Mouse (Mus musculus): ENCODE measurements around the gene Zbtb38.

The Zbtb38 gene

DNA sequence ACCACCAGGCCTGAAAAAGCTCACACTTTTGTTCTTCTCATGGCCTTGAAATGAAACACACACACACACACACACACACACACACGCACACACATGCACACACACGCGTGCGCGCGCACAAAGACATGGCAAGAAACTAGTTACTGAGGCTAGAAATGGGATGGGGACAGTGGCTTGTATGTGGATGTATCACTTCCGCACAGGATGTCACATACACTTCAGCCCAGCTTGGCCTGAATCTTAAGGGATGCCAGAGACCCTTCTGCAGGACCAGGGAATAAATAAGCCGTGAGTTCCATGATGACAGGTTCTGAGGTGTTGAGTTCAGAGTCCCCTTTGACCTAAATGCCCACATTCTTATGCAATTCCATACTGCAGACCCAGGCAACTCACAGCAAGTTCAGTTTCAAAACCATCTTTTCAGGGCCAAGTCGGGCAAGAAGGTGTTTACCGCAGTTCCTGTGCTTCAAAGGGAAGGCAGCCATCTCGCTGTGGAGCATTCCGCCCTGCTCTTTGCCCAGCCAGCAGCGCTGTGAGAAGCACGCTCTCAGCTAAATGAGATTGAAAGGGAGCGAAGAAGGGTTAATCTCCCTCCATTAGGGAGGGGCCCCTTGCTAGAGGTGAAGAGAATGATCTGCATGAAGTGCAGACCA, 11.8 kb downstream of the Zbtb38 start:
- H3K36me3 ChIP-seq (ENCODE audit: insufficient read depth, low read length): 0 out of 2 replicates have a peak, but pooled peaks cover 5% of the 10 kb centered on the region
- H3K9me3 ChIP-seq (ENCODE audit: low read length): no peaks in the 10 kb centered on the region
- peaks cover 29% of the 10 kb centered on the region for H3K4me1 ChIP-seq (replicated peaks; ENCODE audit: low read depth, low read length)
- H3K27me3 ChIP-seq (ENCODE audit: insufficient read depth, low read length): peaks cover 4% of the 10 kb centered on the region; the same call in 1 of the 2 replicates
- H3K4me3 ChIP-seq (replicated peaks; ENCODE audit: low read length): peak overlapping the region; percentile 24; the same call in 1 of the 2 replicates
- TF ChIP-seq CTCF (conservative IDR thresholded peaks at IDR 0.05; ENCODE audit: low read length): no peak
- TF ChIP-seq POU5F1 (IDR thresholded peaks at IDR 0.05; ENCODE audit: borderline replicate concordance, low read length): no peak
- no peak for TF ChIP-seq NANOG (IDR thresholded peaks at IDR 0.05; ENCODE audit: borderline replicate concordance, low read length)

DNA sequence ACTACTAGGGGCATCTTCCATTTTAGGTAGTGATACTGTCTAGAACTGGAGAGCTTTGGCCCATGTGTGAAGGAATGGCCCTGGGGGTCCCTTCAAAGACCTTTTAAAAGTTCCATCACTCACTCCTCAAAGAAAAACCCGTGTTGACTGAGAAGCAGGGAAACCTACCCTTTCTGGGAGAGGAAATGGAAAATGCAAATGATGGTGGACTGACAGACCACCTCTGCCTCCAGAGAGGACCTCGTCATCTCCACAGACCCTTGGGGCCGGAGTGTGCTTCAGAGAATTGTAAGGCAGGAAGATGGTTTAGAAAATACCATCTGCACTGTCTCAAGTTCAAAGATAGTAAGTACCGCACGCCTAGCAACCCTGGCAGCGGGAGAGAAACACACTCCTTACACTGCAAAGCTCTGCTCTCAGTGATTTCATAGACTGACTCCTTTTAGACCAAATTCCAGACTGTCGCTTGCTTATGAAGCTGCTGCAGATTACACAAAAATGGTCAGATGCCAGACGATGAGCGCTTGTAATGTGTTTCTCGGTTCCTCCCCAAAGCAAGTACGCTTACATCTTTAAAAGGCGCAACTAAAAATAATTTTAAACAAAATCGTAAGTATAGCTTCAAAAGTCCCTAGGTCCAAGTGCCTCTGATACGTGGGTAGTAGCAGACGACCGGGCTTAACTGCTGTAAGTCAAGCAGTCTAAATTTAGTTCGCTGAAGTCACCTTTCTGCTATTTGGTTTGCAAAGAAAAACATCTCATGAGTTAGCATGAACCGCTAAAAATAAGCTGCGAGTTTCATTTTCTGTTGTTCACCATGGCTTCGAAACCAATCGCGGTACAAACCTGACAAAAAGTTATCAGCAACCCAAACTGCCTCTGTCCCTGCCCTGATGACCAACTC, 12.6 kb downstream of the Zbtb38 start:
- peaks cover 29% of the 10 kb centered on the region for H3K4me1 ChIP-seq (replicated peaks; ENCODE audit: low read depth, low read length)
- 0 out of 2 replicates have a peak, but pooled peaks cover 2% of the 10 kb centered on the region for H3K36me3 ChIP-seq (ENCODE audit: insufficient read depth, low read length)
- TF ChIP-seq CTCF (conservative IDR thresholded peaks at IDR 0.05; ENCODE audit: low read length) (no peak), NANOG (IDR thresholded peaks at IDR 0.05; ENCODE audit: borderline replicate concordance, low read length) (no peak), POU5F1 (IDR thresholded peaks at IDR 0.05; ENCODE audit: borderline replicate concordance, low read length) (no peak)
- H3K27me3 ChIP-seq (ENCODE audit: insufficient read depth, low read length): peaks cover 4% of the 10 kb centered on the region; the same call in 1 of the 2 replicates
- no peaks in the 10 kb centered on the region for H3K9me3 ChIP-seq (ENCODE audit: low read length)
- no peak overlapping the region for H3K4me3 ChIP-seq (replicated peaks; ENCODE audit: low read length)

DNA sequence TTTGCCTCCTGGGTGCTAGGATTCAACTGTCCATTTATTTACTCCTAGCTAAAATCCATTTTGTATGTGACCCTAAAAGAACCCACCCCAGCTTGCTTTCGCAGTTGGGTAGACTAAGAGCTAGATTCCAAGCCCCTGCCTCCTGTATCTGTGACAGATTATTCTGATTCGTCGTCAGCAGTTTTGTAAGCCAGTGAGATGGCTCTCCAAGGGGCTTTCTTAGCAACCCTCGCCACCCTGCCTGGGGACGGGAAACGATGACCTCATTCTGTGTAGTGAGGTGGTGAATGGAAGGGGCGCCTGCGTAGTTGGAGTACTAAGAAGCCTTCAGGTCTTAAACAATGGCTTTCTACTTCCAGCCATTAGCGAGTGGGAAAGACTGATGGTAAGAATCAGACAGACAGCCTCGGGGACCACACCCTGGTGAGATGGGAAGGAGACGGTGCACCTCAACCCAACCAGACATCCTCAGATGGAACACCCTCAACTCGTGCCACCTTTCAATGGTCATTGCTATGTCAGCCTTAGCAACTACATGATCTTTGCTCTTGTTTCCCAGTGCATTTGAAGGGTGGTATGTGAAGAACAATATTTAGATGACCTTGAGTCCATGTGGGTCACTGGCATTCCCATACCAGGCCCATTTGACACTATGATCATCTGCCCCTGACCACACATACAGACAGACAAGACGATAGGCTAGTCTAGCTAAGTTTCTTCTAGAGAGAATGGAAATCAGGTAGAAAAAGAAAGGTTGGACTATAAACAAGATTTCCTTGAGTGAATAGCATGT, 13.9 kb downstream of the Zbtb38 start:
- TF ChIP-seq POU5F1 (IDR thresholded peaks at IDR 0.05; ENCODE audit: borderline replicate concordance, low read length): no peak
- TF ChIP-seq NANOG (IDR thresholded peaks at IDR 0.05; ENCODE audit: borderline replicate concordance, low read length): no peak
- no peak for TF ChIP-seq CTCF (conservative IDR thresholded peaks at IDR 0.05; ENCODE audit: low read length)

DNA sequence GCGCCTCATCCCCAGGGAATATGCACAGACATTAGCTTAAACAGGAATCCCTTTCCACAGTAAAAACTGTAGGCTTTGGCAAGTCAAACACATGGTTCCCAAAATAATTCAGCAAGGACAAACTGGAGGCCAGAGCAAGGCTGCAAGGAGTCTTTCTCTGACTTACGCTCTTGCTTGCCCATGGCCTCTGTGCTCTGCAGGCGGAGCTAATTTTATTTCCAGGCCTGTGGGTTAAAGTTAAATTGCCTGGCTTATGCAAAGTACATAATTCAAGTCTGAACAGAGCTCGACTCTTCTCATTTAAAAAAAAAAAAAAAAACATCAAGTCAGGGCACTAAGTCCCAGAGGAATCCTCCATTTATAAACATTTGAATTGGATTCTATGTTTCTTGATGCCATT, 16.7 kb downstream of the Zbtb38 start:
- Histone ChIP-seq H3K4me1 (replicated peaks; ENCODE audit: low read depth, low read length) (peaks cover 39% of the 10 kb centered on the region), H3K27me3 (ENCODE audit: insufficient read depth, low read length) (peaks cover 4% of the 10 kb centered on the region; the same call in 1 of the 2 replicates), H3K4me3 (replicated peaks; ENCODE audit: low read length) (no peak overlapping the region), H3K9me3 (ENCODE audit: low read length) (no peaks in the 10 kb centered on the region), H3K36me3 (ENCODE audit: insufficient read depth, low read length) (no peaks in the 10 kb centered on the region)
- no peak for TF ChIP-seq NANOG (IDR thresholded peaks at IDR 0.05; ENCODE audit: borderline replicate concordance, low read length)
- no peak for TF ChIP-seq POU5F1 (IDR thresholded peaks at IDR 0.05; ENCODE audit: borderline replicate concordance, low read length)
- TF ChIP-seq CTCF (conservative IDR thresholded peaks at IDR 0.05; ENCODE audit: low read length): no peak

More for the DNA sequence above, 13.9 kb downstream of the Zbtb38 start:
- Histone ChIP-seq H3K9me3 (ENCODE audit: low read length) (no peaks in the 10 kb centered on the region), H3K4me1 (replicated peaks; ENCODE audit: low read depth, low read length) (peaks cover 34% of the 10 kb centered on the region), H3K4me3 (replicated peaks; ENCODE audit: low read length) (no peak overlapping the region), H3K27me3 (ENCODE audit: insufficient read depth, low read length) (peaks cover 4% of the 10 kb centered on the region; the same call in 1 of the 2 replicates), H3K36me3 (ENCODE audit: insufficient read depth, low read length) (0 out of 2 replicates have a peak, but pooled peaks cover 1% of the 10 kb centered on the region)

DNA sequence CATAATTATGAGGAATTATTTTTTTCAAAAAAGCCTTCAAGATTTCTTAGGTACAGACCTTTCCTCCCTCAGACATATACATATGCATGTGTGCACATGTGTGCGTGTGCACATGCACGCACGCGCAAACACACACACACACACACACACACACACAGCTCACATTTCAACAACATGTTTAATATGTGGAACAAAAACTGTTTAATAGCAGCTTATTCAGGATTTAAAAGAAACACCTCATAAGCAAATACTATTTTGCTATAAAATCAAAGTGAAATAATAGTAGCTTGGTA, 19.3 kb downstream of the Zbtb38 start:
- Histone ChIP-seq H3K36me3 (ENCODE audit: insufficient read depth, low read length) (no peaks in the 10 kb centered on the region), H3K9me3 (ENCODE audit: low read length) (no peaks in the 10 kb centered on the region), H3K4me3 (replicated peaks; ENCODE audit: low read length) (no peak overlapping the region), H3K27me3 (ENCODE audit: insufficient read depth, low read length) (no peaks in the 10 kb centered on the region), H3K4me1 (replicated peaks; ENCODE audit: low read depth, low read length) (peaks cover 46% of the 10 kb centered on the region)
- TF ChIP-seq POU5F1 (IDR thresholded peaks at IDR 0.05; ENCODE audit: borderline replicate concordance, low read length) (no peak), NANOG (IDR thresholded peaks at IDR 0.05; ENCODE audit: borderline replicate concordance, low read length) (no peak), CTCF (conservative IDR thresholded peaks at IDR 0.05; ENCODE audit: low read length) (no peak)

DNA sequence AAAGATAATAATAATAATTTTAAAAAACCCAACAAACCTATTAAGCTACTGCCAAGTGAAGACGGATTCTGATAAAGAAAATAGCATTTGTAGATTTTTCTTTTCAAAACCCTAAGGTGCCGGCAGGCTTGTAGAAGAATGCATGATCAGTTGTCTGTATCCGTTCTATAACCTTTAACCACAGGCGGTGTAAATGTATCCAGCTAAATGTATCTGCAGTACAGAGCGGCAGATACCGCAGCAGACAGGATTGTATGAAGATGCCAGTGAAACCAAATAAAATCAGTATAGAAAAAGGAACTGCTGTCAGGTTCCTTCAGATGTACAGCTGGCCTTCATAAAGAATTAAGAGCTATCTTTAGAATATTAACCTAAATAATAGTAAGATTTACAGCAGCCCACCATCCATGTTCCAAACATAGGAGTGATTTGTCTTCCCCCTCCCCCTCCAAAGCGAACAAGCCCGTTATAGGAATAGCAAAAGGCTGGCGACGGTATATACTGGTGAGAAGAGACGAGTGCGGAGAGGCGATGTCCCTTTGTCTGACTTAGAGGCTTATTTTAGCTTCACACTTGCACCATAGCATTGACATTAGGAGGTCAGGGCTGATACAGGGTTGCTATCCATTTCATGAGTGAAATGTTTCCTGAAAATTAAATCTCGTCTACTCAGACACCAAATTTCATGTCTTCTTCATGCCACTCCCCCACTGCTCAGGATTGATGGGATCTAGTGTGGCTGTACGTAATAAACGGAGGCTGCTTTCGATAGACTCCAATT, 19.8 kb downstream of the Zbtb38 start:
- no peak for TF ChIP-seq POU5F1 (IDR thresholded peaks at IDR 0.05; ENCODE audit: borderline replicate concordance, low read length)
- no peak for TF ChIP-seq NANOG (IDR thresholded peaks at IDR 0.05; ENCODE audit: borderline replicate concordance, low read length)
- TF ChIP-seq CTCF (conservative IDR thresholded peaks at IDR 0.05; ENCODE audit: low read length): no peak
- H3K27me3 ChIP-seq (ENCODE audit: insufficient read depth, low read length): no peaks in the 10 kb centered on the region
- H3K4me1 ChIP-seq (replicated peaks; ENCODE audit: low read depth, low read length): peaks cover 51% of the 10 kb centered on the region
- no peak overlapping the region for H3K4me3 ChIP-seq (replicated peaks; ENCODE audit: low read length)
- H3K36me3 ChIP-seq (ENCODE audit: insufficient read depth, low read length): no peaks in the 10 kb centered on the region
- no peaks in the 10 kb centered on the region for H3K9me3 ChIP-seq (ENCODE audit: low read length)

DNA sequence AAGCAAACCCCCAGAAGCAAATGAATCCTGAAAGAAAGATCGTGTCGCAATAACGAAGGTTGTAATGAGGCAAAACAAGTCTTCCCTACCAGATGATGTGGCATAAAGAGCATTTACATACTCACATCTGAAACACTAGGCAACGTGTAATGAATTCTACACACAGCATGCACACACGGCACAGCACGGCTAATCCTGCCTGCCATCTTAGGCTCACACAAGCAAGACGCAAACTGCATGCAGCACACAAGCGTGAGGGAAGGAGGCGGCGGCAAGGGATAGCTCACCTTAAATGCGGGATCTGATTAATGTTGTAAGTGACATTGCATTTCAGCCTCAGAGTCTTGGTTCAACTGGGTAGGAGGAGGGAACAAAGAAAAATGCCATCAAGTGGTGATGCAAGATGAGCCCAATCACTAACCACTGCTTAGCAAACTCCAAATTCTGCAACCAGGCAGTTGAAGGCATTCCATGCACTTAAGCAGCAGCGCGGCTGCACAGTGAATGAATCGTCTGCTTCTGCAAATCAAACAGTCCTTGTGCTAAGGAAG, 20.6 kb downstream of the Zbtb38 start:
- TF ChIP-seq CTCF (conservative IDR thresholded peaks at IDR 0.05; ENCODE audit: low read length) (no peak), NANOG (IDR thresholded peaks at IDR 0.05; ENCODE audit: borderline replicate concordance, low read length) (no peak), POU5F1 (IDR thresholded peaks at IDR 0.05; ENCODE audit: borderline replicate concordance, low read length) (no peak)
- H3K4me1 ChIP-seq (replicated peaks; ENCODE audit: low read depth, low read length): peaks cover 59% of the 10 kb centered on the region
- no peak overlapping the region for H3K4me3 ChIP-seq (replicated peaks; ENCODE audit: low read length)
- no peaks in the 10 kb centered on the region for H3K9me3 ChIP-seq (ENCODE audit: low read length)
- H3K27me3 ChIP-seq (ENCODE audit: insufficient read depth, low read length): no peaks in the 10 kb centered on the region
- no peaks in the 10 kb centered on the region for H3K36me3 ChIP-seq (ENCODE audit: insufficient read depth, low read length)

Data from E14TG2a.4 (cell line).